Mouse (Mus musculus) bone marrow, adult 2 months (tissue): ENCODE results near the gene Sult1a1.

Experiments
- CTCF ChIP-seq: fragments of 200-500 bp; IDR thresholded peaks from 2 replicates; pipeline ENCODE4 v1.5.1; 2011; ENCODE audit warnings: low read length, control low read depth; ENCODE audit not compliant: control insufficient read depth, insufficient read depth
- POLR2A ChIP-seq: fragments of 200-500 bp; IDR thresholded peaks from 2 replicates; pipeline ENCODE4 v1.6.1; 2011; ENCODE audit warnings: low read depth, mild to moderate bottlenecking, control low read depth, low read length, borderline replicate concordance; ENCODE audit not compliant: control insufficient read depth

DNA sequence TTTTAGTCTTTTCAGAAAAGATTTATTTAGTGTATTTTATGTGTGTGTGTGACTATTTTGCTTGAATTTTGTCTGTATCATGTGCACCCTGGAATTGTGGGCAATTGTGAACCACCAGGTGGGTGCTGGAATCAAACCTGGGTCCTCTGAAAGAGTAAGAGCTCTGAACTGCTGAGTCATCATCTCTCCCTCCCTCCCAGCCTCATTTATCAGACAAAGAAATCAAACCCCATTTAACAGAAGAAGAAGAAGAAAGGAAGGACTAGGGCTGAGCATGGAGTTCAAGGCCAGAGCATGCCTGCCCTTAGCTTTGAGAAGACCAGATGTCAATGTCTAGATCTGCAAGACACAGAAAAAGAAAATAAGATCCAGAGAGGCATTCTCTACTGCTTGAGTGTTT is 40.9 kb downstream of the Sult1a1 start:
- TF ChIP-seq CTCF, result no peak
- TF ChIP-seq POLR2A, result no peak
